Mouse (Mus musculus): ENCODE measurements around the gene Stxbp2. TPM values are rescaled to one million over a fixed set of nuclear protein-coding genes. Genes with fewer than 3 reads are reported as not detected.

The Stxbp2 gene
- polyA plus RNA-seq, 1 experiment from 2014 or later, result 70.8 TPM

GRCm38 (mm10) chr8:3598054-3598453 is 32.7 kb upstream of the Stxbp2 start:
- no peak overlapping the region for H3K9ac ChIP-seq (ENCODE audit: low read depth, low read length)
- 0 out of 2 replicates have a peak, but pooled peaks cover 3% of the 10 kb centered on the region for H3K4me1 ChIP-seq (ENCODE audit: control insufficient read depth, insufficient read depth, low read length)
- no peaks in the 10 kb centered on the region for H3K27me3 ChIP-seq (ENCODE audit: control insufficient read depth, insufficient read depth, low read length)
- no peaks in the 10 kb centered on the region for H3K9me3 ChIP-seq (ENCODE audit: control insufficient read depth, low read length)
- H3K36me3 ChIP-seq (ENCODE audit: control insufficient read depth, insufficient read depth, low read length), result peaks cover 12% of the 10 kb centered on the region
- H3K27ac ChIP-seq (ENCODE audit: low read depth, low read length), result no peak overlapping the region
- WGBS, result 65% methylated on average over 3 of the region's 3 CpGs
- no peak for ATAC-seq (ENCODE audit: low FRiP score, low TSS enrichment)
- H3K4me2 ChIP-seq (replicated peaks; ENCODE audit: low read depth, low read length), result no peak overlapping the region
- no peak overlapping the region for H3K4me3 ChIP-seq (ENCODE audit: low read length)

DNA sequence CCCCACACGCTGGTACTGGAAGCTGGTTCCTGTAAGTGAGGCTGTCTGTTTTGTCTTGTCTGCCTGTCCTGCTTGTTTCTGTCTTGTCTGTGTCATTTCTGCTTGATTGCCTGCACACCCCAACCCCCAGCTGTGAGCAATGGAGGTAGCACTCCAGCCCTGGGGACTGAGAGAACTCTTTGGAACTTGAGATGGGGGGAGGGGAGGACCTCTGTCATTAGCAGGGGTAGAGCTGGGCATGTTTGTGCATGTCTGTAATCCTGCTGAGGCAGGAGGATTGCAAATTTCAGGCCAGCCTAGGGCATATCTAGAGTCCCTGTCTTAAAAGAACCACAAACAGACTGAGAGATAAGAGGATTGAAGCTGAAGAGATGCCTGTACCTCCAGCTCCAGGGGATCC is 31.5 kb upstream of the Stxbp2 start:
- Histone ChIP-seq H3K27ac (ENCODE audit: low read depth, low read length) (no peak overlapping the region), H3K36me3 (ENCODE audit: control insufficient read depth, insufficient read depth, low read length) (peaks cover 22% of the 10 kb centered on the region), H3K4me3 (ENCODE audit: low read length) (no peak overlapping the region), H3K9me3 (ENCODE audit: control insufficient read depth, low read length) (no peaks in the 10 kb centered on the region), H3K27me3 (ENCODE audit: control insufficient read depth, insufficient read depth, low read length) (no peaks in the 10 kb centered on the region), H3K4me2 (replicated peaks; ENCODE audit: low read depth, low read length) (no peak overlapping the region), H3K9ac (ENCODE audit: low read depth, low read length) (no peak overlapping the region), H3K4me1 (ENCODE audit: control insufficient read depth, insufficient read depth, low read length) (no peaks in the 10 kb centered on the region)
- no peak for ATAC-seq (ENCODE audit: low FRiP score, low TSS enrichment)
- WGBS, result 71% methylated on average over 1 of the region's 1 CpGs

GRCm38 (mm10) chr8:3600401-3600800 is 30.4 kb upstream of the Stxbp2 start:
- no peaks in the 10 kb centered on the region for H3K27me3 ChIP-seq (ENCODE audit: control insufficient read depth, insufficient read depth, low read length)
- H3K36me3 ChIP-seq (ENCODE audit: control insufficient read depth, insufficient read depth, low read length), result peaks cover 27% of the 10 kb centered on the region
- H3K27ac ChIP-seq (ENCODE audit: low read depth, low read length), result no peak overlapping the region
- no peak for ATAC-seq (ENCODE audit: low FRiP score, low TSS enrichment)
- no peak overlapping the region for H3K9ac ChIP-seq (ENCODE audit: low read depth, low read length)
- no peaks in the 10 kb centered on the region for H3K4me1 ChIP-seq (ENCODE audit: control insufficient read depth, insufficient read depth, low read length)
- H3K9me3 ChIP-seq (ENCODE audit: control insufficient read depth, low read length), result no peaks in the 10 kb centered on the region
- H3K4me3 ChIP-seq (ENCODE audit: low read length), result no peak overlapping the region
- WGBS, result 88% methylated on average over 6 of the region's 6 CpGs
- no peak overlapping the region for H3K4me2 ChIP-seq (replicated peaks; ENCODE audit: low read depth, low read length)

GRCm38 (mm10) chr8:3603439-3603838 is 27.3 kb upstream of the Stxbp2 start:
- H3K36me3 ChIP-seq (ENCODE audit: control insufficient read depth, insufficient read depth, low read length), result peaks cover 40% of the 10 kb centered on the region
- no peak overlapping the region for H3K4me3 ChIP-seq (ENCODE audit: low read length)
- no peak overlapping the region for H3K27ac ChIP-seq (ENCODE audit: low read depth, low read length)
- H3K4me1 ChIP-seq (ENCODE audit: control insufficient read depth, insufficient read depth, low read length), result no peaks in the 10 kb centered on the region
- whole genome bisulfite sequencing, result 77% methylated on average over 13 of the region's 13 CpGs
- no peaks in the 10 kb centered on the region for H3K9me3 ChIP-seq (ENCODE audit: control insufficient read depth, low read length)
- ATAC-seq (ENCODE audit: low FRiP score, low TSS enrichment), result no peak
- H3K4me2 ChIP-seq (replicated peaks; ENCODE audit: low read depth, low read length), result no peak overlapping the region
- H3K27me3 ChIP-seq (ENCODE audit: control insufficient read depth, insufficient read depth, low read length), result no peaks in the 10 kb centered on the region
- no peak overlapping the region for H3K9ac ChIP-seq (ENCODE audit: low read depth, low read length)

DNA sequence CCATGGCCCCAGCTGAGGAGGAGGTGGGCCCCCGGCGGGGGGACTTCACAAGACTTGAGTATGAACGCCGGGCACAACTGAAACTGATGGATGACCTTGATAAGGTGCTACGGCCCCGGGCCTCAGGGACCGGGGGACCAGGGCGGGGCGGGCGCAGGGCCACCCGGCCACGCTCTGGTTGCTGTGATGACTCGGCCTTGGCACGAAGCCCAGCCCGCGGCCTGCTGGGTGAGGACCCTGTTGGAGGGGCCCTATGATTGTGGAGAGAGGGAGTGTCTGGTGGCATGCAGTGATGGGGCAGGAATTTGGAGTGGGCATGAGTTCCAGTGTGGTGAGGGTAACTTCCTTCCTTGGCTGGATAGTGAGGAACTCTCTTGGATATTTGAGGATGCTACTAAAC is 24.2 kb upstream of the Stxbp2 start:
- Histone ChIP-seq H3K4me3 (ENCODE audit: low read length) (no peak overlapping the region), H3K9ac (ENCODE audit: low read depth, low read length) (no peak overlapping the region), H3K4me1 (ENCODE audit: control insufficient read depth, insufficient read depth, low read length) (no peaks in the 10 kb centered on the region), H3K36me3 (ENCODE audit: control insufficient read depth, insufficient read depth, low read length) (peaks cover 69% of the 10 kb centered on the region), H3K9me3 (ENCODE audit: control insufficient read depth, low read length) (no peaks in the 10 kb centered on the region), H3K27me3 (ENCODE audit: control insufficient read depth, insufficient read depth, low read length) (no peaks in the 10 kb centered on the region), H3K4me2 (replicated peaks; ENCODE audit: low read depth, low read length) (no peak overlapping the region), H3K27ac (ENCODE audit: low read depth, low read length) (no peak overlapping the region)
- 78% methylated on average over 16 of the region's 16 CpGs for WGBS
- ATAC-seq (ENCODE audit: low FRiP score, low TSS enrichment), result peak; percentile 37; the same call in 1 of the 2 replicates

DNA sequence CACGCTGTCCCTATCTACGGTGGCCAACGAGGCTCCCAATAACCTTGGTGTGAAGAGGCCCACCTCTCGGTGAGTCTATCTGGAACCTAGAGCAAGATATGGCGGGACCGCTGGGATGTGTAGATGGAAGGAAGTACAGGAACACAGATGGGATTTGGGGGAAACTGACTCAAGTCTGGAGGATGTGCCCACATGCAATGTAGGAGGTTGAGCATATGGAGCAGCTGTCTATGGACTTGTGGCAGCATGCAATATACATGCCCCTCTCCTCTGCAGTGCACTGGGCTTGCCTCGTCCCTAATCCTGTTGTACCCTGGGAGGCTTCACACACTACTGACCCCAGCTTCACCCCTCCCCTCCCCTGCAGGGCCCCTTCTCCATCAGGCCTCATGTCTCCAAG is 22.9 kb upstream of the Stxbp2 start:
- Histone ChIP-seq H3K27me3 (ENCODE audit: control insufficient read depth, insufficient read depth, low read length) (no peaks in the 10 kb centered on the region), H3K27ac (ENCODE audit: low read depth, low read length) (no peak overlapping the region), H3K36me3 (ENCODE audit: control insufficient read depth, insufficient read depth, low read length) (peaks cover 73% of the 10 kb centered on the region), H3K4me3 (ENCODE audit: low read length) (no peak overlapping the region), H3K9me3 (ENCODE audit: control insufficient read depth, low read length) (no peaks in the 10 kb centered on the region), H3K9ac (ENCODE audit: low read depth, low read length) (no peak overlapping the region), H3K4me2 (replicated peaks; ENCODE audit: low read depth, low read length) (no peak overlapping the region), H3K4me1 (ENCODE audit: control insufficient read depth, insufficient read depth, low read length) (no peaks in the 10 kb centered on the region)
- WGBS, result 89% methylated on average over 7 of the region's 7 CpGs
- ATAC-seq (ENCODE audit: low FRiP score, low TSS enrichment), result no peak

DNA sequence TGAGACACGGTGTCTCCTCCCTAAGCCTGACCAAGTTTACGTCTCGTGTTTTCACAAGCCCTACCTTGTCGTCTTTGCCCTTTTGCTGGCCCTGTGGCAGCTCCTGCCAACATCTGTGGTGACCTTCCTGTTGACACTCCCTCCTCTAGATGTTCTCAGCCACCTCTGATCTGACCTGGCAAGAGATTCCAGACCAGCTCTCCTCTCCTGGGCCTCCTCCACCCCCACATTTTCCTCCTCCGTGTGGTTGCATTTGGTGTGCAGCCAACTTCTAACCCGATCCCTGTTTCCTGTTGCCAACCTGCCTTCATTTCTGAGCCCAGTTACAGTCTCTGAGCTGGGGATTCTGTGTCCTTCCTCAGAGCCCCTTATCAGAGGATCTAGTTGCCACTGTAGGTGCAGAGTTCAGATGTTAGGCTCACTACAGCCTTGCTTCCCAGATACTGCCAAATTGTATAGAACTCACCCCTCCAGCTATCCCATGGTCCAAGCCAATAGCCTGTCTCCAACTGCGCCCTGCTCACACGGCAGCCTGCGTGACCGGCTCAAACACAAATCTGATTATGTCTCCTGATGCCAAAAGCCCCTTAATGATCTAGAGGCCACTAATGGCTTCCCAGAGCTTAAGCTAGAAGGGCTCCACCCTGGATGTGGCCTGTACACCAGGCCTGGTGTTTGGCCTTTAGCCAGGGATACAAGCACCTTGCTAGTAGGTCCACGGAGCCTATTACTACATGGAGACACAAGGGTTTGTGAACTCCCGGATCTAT is 21.5 kb upstream of the Stxbp2 start:
- 65% methylated on average over 12 of the region's 12 CpGs for WGBS
- Histone ChIP-seq H3K9ac (ENCODE audit: low read depth, low read length) (no peak overlapping the region), H3K36me3 (ENCODE audit: control insufficient read depth, insufficient read depth, low read length) (peaks cover 77% of the 10 kb centered on the region), H3K27ac (ENCODE audit: low read depth, low read length) (no peak overlapping the region), H3K4me1 (ENCODE audit: control insufficient read depth, insufficient read depth, low read length) (no peaks in the 10 kb centered on the region), H3K27me3 (ENCODE audit: control insufficient read depth, insufficient read depth, low read length) (no peaks in the 10 kb centered on the region), H3K4me2 (replicated peaks; ENCODE audit: low read depth, low read length) (no peak overlapping the region), H3K9me3 (ENCODE audit: control insufficient read depth, low read length) (no peaks in the 10 kb centered on the region), H3K4me3 (ENCODE audit: low read length) (no peak overlapping the region)
- ATAC-seq (ENCODE audit: low FRiP score, low TSS enrichment), result no peak

DNA sequence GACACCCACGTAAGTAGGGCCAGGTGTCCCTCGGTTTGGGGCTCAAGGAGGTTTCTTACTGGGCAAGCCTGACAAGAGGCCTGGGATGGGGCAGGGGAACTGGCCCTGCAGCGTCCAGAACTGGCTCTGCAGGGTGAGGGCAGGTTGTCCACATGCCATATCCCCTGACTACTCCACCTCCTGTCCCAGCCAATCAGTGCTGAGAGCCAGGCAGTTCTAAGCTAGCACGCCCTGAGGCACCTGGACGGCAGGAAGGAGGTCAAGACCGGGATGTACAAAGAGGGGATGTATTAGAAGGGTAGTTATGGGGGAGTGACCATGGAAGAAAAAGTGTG is 21.0 kb upstream of the Stxbp2 start:
- Histone ChIP-seq H3K36me3 (ENCODE audit: control insufficient read depth, insufficient read depth, low read length) (peaks cover 77% of the 10 kb centered on the region), H3K27ac (ENCODE audit: low read depth, low read length) (no peak overlapping the region), H3K4me2 (replicated peaks; ENCODE audit: low read depth, low read length) (no peak overlapping the region), H3K4me1 (ENCODE audit: control insufficient read depth, insufficient read depth, low read length) (no peaks in the 10 kb centered on the region), H3K9ac (ENCODE audit: low read depth, low read length) (no peak overlapping the region), H3K9me3 (ENCODE audit: control insufficient read depth, low read length) (no peaks in the 10 kb centered on the region), H3K27me3 (ENCODE audit: control insufficient read depth, insufficient read depth, low read length) (no peaks in the 10 kb centered on the region), H3K4me3 (ENCODE audit: low read length) (no peak overlapping the region)
- ATAC-seq (ENCODE audit: low FRiP score, low TSS enrichment), result 0 out of 2 replicates have a peak, but pooled peaks have one; percentile 5
- WGBS, result 77% methylated on average over 6 of the region's 6 CpGs

DNA sequence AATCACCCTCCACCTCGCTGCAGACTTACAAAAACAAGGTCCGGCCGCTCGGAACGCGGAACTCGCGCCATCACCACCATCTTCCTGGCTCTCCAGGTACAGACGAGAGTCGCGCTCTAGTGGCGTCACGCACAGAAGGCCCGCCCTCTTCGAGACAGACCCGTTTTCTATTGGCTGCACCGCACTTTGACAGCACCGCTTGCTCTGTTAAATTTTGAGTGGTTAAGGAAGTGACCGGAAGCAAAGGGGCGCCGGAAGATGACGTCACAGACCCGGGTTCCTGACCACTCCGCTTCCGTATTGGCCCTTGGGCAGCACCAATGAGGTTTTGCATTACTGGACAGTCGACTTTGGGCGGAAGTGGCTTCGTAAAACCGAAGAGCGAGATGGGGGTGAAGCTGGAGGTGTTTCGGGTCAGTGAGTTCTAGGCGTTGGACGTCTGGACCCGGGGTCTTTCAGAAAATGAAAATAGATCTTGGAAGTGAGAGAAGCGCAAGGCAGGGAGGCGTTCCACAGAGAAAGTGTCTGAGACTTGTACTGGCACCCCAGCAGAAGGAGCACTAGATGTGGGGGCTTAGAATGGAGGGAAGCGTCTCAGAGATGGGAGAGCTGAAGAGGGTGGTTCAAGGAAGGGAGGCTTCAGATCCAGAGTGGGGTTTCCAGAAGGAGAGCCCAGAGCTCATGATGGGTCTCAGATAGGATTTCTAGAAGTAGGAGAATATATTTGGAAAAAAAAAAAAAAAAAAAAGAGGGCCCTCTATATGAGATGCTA is 9.4 kb upstream of the Stxbp2 start, which contains the start of the genes Xab2 and Pet100:
Gene Xab2, minus strand, starts transcription at position 118 of the 772 bp plus-strand sequence.
Gene Pet100, plus strand, starts transcription at position 350 of the 772 bp plus-strand sequence.
- WGBS, result under 1% methylated on average over 37 of the region's 37 CpGs
- Histone ChIP-seq H3K4me2 (replicated peaks; ENCODE audit: low read depth, low read length) (peak within 1 kb of the TSS; percentile 86), H3K36me3 (ENCODE audit: control insufficient read depth, insufficient read depth, low read length) (peaks cover 22% of the 10 kb centered on the region), H3K27me3 (ENCODE audit: control insufficient read depth, insufficient read depth, low read length) (no peaks in the 10 kb centered on the region), H3K4me3 (ENCODE audit: low read length) (peak within 1 kb of the TSS; percentile 90), H3K9ac (ENCODE audit: low read depth, low read length) (peak within 1 kb of the TSS; percentile 80), H3K27ac (ENCODE audit: low read depth, low read length) (no peak within 1 kb of the TSS), H3K4me1 (ENCODE audit: control insufficient read depth, insufficient read depth, low read length) (0 out of 2 replicates have a peak, but pooled peaks cover 8% of the 10 kb centered on the region), H3K9me3 (ENCODE audit: control insufficient read depth, low read length) (no peaks in the 10 kb centered on the region)
- peak; percentile 99 for ATAC-seq (ENCODE audit: low FRiP score, low TSS enrichment)

All from kidney, embryonic 14.5 days (tissue).